Mouse (Mus musculus) adrenal gland, postnatal 4 days (tissue): Measurements from ENCODE around the gene Trem2. TPM values are rescaled to one million over a fixed set of nuclear protein-coding genes. Genes with fewer than 3 reads are reported as not detected.
"Not testable (repeated sequence)": the region's sequence is repeated elsewhere in the genome, so short reads cannot be mapped to it uniquely, and the experiment has no call there.

Experiments
- DNase-seq, 2 experiments: peaks; one replicate each; pipeline ENCODE4 v3.0.0; 2021 to 2022; ENCODE audit warnings: low spot score in 2 of 2, mixed read lengths in 2 of 2
- total RNA-seq, 2 experiments: library from RNA; stranded (reverse); gene quantifications; 2 replicates each; pipeline ENCODE4 v1.2.3; 2021

Trem2 gene
- total RNA-seq, 2 experiments from 2014 or later, result 2.1 to 3.1 TPM

DNA sequence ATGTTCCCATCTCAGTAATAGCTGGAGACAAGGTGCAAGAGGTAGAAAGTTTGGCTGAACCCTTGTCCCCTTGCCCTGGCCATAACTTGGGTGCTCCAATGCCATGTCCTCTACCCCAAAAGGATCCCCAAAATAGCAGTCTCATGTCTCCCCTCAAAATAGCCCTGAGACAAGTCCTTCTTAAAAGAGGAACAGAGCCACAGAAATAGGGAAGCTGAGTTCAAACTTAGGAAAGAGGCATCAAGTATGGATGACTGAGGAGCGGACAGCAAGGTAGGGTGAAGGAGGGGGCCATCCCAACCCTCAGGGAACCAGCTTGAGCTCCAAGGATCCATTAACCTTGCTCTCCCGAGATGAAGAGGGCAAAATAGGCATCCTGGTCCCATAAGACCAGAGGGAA lies 1.1 kb downstream of the Trem2 start:
- DNase-seq, result no peak

DNA sequence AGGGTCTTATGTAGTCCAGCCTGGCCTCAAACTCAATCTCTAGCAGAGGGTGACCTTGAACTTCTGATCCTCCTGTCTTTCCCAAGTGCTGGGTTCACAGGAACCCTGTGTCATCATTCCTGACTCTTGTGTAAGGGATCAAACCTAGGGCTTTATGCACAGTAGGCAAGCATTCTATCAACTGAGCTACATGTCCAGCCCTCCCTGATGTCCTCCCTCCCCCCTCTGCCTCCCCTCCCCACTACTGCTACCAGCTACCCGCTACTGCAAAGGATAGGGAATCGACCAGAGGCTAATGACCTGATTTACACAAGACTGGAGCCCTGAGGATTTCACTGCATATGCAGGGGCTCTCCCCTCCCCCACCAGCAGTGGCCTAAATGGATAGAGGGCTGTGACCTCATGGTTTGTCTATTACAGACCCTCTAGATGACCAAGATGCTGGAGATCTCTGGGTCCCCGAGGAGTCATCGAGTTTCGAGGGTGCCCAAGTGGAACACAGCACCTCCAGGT lies 4.5 kb downstream of the Trem2 start:
- no peak for DNase-seq

DNA sequence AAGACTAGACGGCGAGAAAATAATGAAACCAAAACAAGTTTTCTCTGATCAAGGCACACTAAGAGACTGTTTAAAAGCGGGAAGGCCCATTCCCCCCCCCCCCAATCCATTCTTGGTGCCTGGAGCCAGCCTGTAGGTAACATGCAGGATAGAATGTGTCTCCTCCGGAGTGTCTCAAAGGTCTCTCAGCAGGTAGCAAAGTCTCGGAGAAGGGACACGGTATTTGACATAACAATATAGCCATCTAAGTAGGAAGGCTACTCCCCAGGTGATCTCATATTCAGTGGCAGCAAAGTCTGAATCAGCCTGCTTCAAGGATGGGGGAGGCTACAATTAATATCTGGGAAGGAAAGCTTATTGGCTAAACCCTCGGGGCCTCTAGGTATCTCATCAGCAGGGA lies 6.8 kb downstream of the Trem2 start:
- DNase-seq, result not testable (repeated sequence)

DNA sequence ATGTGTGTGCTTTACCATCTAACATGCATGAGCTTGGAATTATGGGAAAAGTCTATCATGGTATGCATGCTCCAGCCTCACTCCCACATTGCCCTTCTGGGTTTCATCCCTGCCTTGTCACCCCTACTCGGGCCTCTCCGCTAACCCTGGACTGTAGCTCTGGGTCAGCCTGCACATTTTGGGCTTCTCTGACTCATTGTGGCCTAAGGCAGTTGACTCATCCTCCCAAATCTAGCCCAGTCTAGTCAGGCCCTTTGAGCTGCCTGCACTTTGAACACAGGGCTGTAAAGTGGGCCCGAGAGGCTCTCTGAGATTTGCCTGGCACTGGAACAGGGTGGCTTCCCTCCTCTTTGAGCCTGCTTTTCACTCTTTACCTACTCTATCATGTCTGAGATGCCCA lies 9.6 kb downstream of the Trem2 start:
- DNase-seq, result no peak

DNA sequence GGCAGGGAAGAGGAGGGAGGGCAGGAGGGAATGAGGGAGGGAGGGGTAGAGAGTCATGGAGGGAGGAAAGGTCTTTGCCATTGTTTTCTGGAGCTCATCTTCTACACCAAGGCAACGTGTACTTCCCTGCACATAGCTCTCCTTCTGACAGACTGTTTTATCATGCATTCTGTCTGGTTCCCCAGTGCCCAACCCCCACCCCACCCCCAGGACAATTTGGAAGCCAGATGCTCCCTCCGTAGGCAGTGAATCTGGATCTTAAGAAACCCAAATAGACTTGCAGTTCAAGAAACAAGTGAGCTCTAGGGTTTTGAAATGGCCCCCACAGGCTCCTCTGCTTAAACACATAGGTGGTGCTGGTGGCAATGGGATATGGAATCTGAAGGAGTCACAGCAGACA lies 11.7 kb downstream of the Trem2 start:
- DNase-seq, result no peak

DNA sequence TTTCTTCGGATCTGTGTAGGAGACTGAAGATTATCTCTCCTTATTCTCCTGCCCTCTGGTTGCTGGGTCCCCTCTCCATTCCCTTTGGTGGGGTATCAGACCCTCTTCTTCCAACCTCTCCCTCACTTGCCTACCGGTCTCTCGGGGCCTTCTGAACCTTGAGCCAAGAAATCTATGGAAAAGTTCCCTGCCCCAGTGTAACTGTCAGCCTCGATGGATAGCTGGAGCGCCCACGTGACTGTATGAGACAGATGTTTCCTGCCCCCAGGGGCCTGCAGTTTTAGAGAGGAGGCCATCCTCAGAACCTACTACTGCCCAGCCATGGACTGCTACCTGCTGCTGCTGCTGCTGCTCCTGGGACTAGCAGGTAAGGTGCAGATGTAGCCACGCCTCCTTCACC lies 13.4 kb downstream of the Trem2 start, which contains the start of gene Treml1:
Gene Treml1, plus strand, starts transcription at position 301 of the 400 bp plus-strand sequence.
- DNase-seq, result no peak

DNA sequence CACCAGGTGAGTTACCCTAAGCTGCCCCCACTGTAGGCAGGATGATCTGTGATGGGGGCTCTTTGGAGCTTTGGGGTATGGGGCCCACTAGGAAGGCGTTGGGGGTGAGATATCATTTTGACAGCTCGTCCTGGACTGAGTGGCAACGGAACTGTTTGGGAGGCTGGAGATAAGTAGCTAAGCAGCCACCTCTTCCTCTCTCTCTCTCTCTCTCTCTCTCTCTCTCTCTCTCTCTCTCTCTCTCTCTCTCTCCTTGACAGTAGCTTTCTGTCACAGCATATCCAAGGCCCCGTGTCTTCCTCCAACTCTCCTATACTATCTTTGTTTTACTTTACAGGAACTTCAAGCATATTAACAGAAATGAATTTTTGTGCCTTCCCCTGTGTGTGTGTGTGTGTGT lies 14.3 kb downstream of the Trem2 start:
- no peak for DNase-seq

DNA sequence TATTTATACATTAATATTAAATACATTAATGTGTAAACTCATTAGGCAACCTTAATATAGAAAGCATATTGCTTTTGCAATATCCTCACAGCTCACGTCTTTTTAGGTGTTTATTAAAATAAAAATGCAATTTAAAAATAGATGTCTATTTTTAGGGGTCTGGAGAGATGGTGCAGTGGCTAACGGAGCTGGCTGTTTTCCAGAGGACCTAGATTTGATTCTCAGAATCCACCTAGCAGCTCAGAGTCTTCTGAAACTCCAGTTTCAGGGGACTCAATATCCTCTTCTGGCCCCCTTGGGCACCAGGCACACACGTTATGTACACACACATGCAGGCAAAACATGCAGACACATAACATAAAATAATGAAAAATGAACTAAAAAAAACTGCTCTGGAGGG lies 16.1 kb downstream of the Trem2 start:
- no peak for DNase-seq

DNA sequence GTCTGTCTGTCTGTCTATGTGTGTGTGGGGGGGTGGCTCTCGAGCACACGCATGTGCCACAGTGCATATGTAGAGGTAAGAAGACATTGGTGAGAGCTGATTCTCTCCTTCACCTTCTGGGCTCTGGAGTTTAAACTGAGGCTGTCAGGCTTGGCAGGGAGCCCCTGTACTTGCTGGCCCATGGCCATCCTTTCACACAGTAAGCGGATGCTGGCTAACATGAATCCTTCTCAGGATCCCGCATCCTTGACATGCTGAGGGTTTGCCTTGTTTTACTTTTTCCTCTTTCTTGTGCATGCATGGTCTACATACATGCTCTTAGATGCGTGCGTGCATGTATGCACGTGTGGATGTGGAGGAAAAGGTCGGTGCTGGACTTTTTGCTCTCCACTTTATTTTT lies 16.8 kb downstream of the Trem2 start:
- DNase-seq, result no peak

DNA sequence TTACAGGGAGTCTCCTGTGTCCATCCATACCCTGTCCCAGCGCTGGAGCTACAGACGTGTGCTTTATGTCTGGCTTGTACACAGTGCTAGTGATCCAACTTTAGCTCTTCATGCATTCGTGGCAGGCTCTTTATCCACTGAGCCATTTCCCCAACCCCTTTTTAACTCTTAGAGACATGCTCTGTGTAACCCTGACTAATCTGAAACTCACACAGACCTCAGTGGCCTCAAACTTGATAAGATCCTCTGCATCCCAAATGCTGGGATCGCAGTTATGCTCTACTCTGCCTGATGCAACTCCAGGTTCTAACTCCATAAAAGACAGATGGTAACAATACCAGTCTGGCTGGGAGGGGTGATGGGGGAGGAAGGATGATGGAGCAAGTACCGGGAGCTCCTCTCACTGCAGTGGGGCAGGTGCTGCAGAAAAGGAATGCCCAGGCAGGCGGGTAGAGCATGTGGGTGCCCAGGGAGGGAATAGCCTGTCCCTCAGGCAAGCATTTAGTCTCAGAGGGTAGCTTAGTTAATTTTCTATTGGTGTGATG lies 17.3 kb downstream of the Trem2 start:
- no peak for DNase-seq

DNA sequence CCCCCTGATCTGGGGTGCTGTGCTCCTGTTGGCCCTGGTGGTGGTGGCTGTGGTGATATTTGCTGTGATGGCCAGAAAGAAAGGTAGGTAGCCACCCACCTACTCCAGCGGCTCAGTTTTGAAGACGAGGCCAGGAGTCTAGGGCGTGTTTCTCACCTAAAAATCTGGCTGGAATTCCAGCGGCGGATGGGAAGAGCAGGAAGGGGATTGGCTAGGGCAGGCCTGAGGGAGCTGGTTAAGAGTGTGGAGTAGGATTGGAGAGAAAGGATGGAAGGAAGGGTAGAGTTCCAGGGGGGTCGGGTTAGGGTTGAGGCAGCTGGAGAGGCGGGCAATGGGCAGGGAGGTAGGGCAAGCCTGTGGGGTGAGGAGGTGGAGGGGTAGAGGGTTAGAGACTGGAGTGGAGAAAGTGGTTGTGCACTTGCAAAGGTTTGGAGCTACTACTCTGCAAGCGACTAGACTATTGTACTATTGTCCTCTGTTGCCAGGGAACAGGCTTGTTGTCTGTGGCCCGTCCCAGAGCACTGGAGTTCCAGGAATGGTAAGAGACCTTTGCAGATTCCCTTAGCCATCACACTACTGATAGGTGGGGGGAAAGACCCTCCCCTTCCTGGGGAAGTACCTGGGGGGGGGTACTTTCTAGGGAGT lies 19.4 kb downstream of the Trem2 start:
- no peak for DNase-seq

DNA sequence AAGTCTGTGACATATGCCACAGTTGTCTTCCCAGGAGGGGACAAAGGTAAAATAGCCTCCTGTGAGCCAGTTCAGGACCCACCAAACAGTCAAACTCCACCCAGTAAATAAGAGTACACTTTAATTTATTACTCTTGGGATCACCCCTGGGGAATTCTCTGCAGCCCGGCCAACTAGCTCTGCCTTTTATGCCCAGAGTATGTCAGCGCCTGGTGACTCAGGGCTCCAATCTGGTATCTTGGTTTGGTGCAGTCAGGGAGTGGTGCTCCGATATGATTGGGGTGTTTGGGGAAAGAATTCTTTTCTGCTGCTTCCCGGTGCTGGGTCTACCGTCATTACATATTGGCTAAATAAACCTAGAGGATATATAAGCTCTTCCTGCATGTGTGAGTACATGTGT lies 20.6 kb downstream of the Trem2 start:
- no peak for DNase-seq

DNA sequence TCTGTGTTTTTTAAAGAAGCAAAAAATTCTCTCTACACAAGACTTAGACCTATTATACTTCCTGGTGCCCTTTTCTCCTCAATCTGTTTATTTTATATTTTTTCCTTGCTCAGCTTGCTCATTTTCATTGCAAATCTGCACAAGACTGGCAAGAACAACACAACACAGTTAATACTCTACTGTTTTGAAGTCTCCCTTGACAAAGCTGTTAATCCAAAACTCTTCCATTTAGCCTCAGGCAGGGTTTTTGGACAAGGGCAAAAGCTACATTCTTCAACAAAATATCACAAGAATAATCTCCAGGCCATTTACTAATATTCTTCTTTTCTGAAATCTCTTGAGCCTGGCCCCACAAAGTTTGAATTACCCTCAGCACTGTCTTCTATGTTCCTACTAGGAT lies 25.4 kb downstream of the Trem2 start:
- DNase-seq, result no peak

DNA sequence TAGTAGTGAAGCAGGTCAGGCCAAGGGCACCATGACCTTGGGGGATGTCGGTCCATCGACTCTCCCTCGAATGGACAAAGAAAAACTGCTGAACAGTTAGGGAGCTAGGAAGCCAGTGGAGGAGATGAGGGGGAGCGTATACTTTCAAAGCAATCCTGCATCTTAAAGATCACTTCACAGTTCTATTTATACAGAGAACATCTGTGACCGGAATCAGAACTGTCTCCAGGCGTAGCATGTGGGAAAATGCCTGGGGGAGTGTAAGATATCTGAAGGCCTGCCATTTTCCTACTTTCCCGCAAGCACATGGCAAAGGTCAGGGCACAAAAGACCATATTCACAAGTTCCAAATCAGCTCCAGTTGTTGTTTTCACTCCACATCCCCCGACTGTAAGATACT lies 26.8 kb downstream of the Trem2 start:
- no peak for DNase-seq

DNA sequence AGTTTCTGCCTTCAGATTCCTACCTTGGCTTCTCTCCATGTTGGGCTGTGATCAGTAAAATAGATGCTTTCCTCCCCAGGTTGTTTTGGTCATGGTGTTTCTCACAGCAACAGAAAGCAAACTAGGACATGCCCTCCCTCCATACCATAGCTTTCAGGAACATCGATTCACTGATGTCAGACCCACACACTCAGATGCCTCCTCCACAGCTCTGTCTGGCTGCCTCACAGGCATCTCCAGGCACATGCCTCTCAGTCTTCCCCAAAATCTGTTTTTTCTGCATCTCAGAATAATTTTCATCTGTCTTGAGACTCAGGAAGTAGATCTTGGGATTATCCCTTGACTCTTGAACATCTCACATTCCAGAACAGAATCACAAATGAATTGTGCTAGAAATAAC lies 29.9 kb downstream of the Trem2 start:
- no peak for DNase-seq

DNA sequence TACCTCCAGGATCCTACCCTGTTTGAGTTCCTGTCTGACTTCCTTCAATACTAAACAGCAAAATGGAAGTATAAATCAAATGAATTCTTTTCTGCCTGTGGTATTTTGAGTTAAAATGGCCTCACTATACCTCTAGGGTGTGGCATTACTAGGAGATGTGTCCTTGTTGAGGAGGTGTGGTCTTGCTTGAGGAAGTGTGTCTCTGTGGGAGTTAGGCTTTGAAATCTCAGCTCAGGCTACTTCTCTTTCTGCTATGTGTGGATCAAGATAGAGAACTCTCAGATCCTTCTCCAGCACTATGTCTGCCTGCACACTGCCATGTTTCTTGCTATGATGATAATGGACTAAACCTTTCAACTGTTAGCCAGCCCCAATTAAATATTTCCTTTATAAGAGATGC lies 32.8 kb downstream of the Trem2 start:
- DNase-seq, result no peak

DNA sequence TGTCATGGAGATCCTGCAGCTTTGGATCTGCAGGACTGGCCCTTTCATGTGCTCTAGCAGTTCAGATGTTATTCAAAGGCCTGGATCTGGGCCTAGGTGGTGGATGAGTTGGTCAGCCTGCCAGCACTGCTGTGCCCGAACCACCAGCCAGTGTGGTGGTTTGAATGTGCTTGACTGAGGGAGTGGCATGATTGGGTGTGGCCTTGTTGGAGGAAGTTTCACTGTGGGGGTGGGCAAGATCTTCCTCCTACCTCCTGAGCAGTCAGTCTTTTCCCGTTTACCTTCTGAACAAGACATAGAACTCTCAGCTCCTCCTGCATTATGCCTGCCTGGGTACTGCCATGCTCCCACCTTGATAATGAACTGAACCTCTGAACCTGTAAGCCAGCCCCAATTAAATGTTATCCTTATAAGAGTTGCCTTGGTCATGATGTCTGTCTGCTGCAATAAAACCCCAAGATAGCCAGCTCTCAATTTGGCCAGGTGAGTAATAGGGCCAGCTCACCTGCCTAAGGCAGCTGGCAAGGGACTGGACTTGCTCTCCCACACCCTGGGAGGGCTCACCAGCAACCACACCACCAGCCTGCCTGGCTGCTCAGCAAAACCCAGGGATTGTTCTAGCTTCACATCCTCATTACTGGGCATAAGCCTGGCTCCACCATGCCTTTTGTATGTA lies 39.7 kb downstream of the Trem2 start:
- no peak for DNase-seq

DNA sequence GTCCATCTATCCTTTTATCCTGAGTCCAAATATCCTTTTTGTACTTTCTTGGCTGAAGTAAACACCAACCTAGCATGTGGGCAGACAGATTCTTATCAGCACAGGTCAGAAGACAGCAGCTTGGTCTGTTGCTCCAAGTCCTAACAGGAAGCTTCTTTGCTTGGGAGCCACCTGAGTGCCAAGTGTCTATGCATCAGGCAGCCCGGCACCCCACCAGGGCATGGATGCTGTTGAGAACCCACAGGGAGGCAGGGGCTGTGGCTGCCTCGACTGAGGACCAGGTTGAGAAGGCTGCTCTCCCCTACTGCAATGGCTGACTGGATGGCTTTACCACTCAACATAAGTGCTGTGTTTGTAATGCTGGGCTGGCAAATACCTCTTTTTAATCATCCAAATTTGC lies 42.5 kb downstream of the Trem2 start:
- no peak for DNase-seq

DNA sequence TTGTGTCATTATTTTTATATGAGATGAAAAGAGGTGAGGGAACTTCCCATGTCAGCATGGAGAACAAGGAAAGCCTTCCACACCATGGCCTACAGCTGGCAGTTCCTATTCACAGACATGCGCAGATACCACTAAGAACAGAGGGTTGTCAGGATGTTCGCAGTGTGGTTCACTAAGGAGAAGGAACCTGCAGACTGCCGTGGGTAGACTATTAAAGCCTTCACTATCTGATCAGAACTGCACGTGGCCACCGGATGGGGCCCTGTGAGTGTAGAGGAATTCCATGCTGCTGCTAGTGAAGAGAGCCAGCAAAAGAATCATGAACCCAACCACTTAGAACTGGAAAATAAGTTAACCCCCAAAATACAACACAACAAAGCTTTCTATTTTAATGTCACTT lies 43.2 kb downstream of the Trem2 start:
- no peak for DNase-seq

DNA sequence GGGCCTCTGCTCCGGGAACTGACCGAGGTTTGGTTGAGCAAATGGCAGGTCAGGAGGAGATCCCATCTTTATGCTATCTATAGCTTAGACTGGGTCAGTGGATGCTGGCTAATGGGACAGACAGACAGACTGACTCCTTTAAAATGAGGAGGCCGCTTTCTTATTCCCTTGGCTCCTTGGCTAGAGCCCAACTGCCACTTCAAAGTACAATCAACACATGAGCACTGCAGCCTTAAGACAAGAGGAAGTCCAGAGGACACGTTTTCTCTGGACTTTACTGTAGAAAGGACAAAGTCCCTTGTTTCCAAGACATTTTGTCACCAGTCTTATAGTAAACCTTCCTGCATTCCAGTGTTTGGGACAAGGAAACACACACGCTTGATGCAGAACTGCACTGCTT lies 45.2 kb downstream of the Trem2 start:
- no peak for DNase-seq

DNA sequence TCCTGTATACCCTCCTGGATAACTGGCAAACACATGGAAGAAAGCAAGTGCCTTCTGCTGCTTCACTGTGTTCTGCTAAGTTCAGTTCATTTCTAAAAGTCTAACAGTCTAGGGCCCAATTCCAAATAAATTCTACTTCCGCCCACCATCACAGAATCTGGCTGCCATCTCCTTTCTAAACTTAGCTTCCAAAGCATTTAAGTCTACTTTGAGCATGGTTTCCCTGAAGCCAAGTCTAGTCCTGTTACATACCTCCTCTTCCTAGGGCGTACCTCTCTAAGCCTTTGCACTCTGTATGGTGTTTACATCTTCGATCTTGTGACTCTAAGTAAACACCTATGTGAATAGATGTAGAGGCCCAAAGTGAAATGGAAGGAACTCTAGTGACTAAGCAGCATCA lies 46.4 kb downstream of the Trem2 start:
- DNase-seq, result no peak

DNA sequence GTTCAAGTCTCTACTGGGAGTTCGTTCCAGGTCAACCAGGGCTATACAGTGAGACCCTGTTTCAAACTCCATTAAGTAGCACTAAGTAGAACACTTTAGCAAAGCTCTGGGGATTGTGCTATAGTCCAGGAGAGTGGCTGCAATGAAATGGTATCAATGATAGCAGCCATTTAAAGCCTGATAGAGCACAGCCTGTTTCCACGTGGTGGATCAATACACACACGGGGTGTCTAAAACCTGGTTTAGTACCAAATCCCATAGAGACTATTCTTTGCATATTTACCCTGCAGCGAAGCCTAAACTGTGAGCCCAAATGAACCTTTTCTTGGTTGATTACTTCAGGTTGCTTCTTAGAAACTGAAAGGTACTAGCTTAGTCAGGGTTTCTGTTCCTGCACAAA lies 55.5 kb downstream of the Trem2 start:
- no peak for DNase-seq

DNA sequence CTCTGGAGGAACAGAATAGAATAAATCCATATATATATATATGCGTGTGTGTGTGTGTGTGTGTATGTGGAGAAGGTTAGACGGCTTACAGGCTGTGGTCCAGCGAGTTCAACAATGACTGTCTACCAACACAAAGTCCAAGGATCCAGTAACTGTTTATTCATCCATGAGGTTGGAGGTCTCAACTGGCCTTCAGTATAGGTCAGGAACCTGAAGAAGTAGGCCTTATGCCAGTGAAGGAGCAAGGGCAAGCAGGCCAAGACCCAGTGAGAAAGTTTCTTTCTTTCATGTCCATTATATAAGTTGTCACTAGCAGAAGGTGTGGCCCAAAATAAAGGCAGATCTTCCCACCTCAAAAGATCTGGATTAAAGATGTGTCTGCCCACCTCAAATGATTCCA lies 56.5 kb downstream of the Trem2 start:
- no peak for DNase-seq
